Comparison of ENCODE assay signal across 8 mouse cellular contexts in genomic region chr9:60521143-60521542, GRCm38 (mm10). TPM values are rescaled to one million over a fixed set of nuclear protein-coding genes. Genes with fewer than 3 reads are reported as not detected.
A peak's percentile ranks its signal among the peaks of the same experiment; 100 is the strongest.
DNase-seq lines count a peak whose midpoint lies in the region; ATAC-seq and TF ChIP-seq lines count a peak whose summit lies in the region.

No protein-coding gene starts in this region.

- H3K9ac ChIP-seq in liver, embryonic 15.5 days = no peak overlapping the region

- WGBS in liver, embryonic 15.5 days (ENCODE audit: insufficient replicate concordance) = 39% methylated on average over 5 of the region's 5 CpGs

- peak overlapping the region; percentile 79 for H3K4me3 ChIP-seq in gastrocnemius, adult 2 months
- peak overlapping the region; percentile 76 for H3K4me3 ChIP-seq in megakaryocyte, embryonic 14.5 days (replicated peaks)
- H3K4me3 ChIP-seq in liver, embryonic 15.5 days (replicated peaks) = peak overlapping the region; percentile 56; the same call in 1 of the 2 replicates

- DNase-seq in gastrocnemius, adult 2 months = no peak
- DNase-seq in gastrocnemius, adult 8-10 months (ENCODE audit: low spot score in 2 of 2) = no peak
- DNase-seq in T-cell, adult 2 months (ENCODE audit: low spot score) = no peak
- no peak for DNase-seq in left cerebral cortex, adult 9 months (ENCODE audit: low spot score in 2 of 2)
- DNase-seq in adrenal gland, adult (ENCODE audit: inconsistent age in 2 of 2, low spot score in 1 of 2) = no peak

- H3K9me3 ChIP-seq in megakaryocyte, embryonic 14.5 days = no peaks in the 10 kb centered on the region
- H3K9me3 ChIP-seq in liver, embryonic 15.5 days (replicated peaks) = no peaks in the 10 kb centered on the region

- peak overlapping the region; percentile 68 for H3K4me2 ChIP-seq in liver, embryonic 15.5 days

- no peaks in the 10 kb centered on the region for H3K36me3 ChIP-seq in megakaryocyte, embryonic 14.5 days (replicated peaks; ENCODE audit: low read length)
- no peaks in the 10 kb centered on the region for H3K36me3 ChIP-seq in liver, embryonic 15.5 days (replicated peaks)

- H3K4me1 ChIP-seq in megakaryocyte, embryonic 14.5 days = peaks cover 20% of the 10 kb centered on the region
- H3K4me1 ChIP-seq in liver, embryonic 15.5 days (replicated peaks) = no peaks in the 10 kb centered on the region

- peaks cover 53% of the 10 kb centered on the region for H3K27me3 ChIP-seq in megakaryocyte, embryonic 14.5 days (replicated peaks)
- H3K27me3 ChIP-seq in liver, embryonic 15.5 days = peaks cover 48% of the 10 kb centered on the region

- no peak overlapping the region for H3K27ac ChIP-seq in gastrocnemius, adult 2 months
- H3K27ac ChIP-seq in liver, embryonic 15.5 days (replicated peaks) = no peak overlapping the region

- ATAC-seq in megakaryocyte, adult 5-6 weeks (ENCODE audit: poor library complexity, severe bottlenecking) = no peak
- no peak for ATAC-seq in liver, embryonic 15.5 days (ENCODE audit: insufficient read depth)

- TF ChIP-seq CTCF in gastrocnemius, adult 2 months (IDR thresholded peaks at IDR 0.05) = no peak

- intact Hi-C loops in gastrocnemius, adult 2 months (cut with DNase I) = loop anchor here (5.0 kb wide), 1 partner anchor 81 kb away; no protein-coding TSS in a partner anchor

RNA-seq across cellular contexts. Expression of gene Thsd4, which starts 0.7 kb away (rescaled TPM):
- total RNA-seq in gastrocnemius, adult 2 months (2021) = 1 to 10 TPM in 1 of 2 experiments, under 1 TPM in 1; 0.48 to 1.2 TPM
- total RNA-seq in gastrocnemius, adult 8-10 months (2022) = under 1 TPM; 0.46 to 0.79 (median 0.50) TPM
- polyA plus RNA-seq in megakaryocyte, embryonic 14.5 days (2012; ENCODE audit: insufficient read depth, low replicate concordance) = 0.65 and 0.69 TPM in 2 replicates
- total RNA-seq in megakaryocyte, adult 5-6 weeks (2015) = not detected in 2 replicates
- total RNA-seq in megakaryocyte, adult 5-6 weeks (2017) = 0.07 and 0.20 TPM in 2 replicates
- polyA plus RNA-seq in liver, embryonic 15.5 days (2015; fragmentation: Nextera tagmentation; extraction: Ambion mirVana) = 0.73 and 0.91 TPM in 2 replicates
